Mouse (Mus musculus): ENCODE measurements at regions not wholly inside any gene's neighbourhood (a gene's known extent, or its start where the extent isn't known, plus 50 kb on each side); places are given as distances from the start of the nearest gene placed in this dataset.

- H3K4me1 ChIP-seq (ENCODE audit: control insufficient read depth, insufficient read depth, low read length) = no peaks in the 10 kb centered on the region
- WGBS = 89% methylated on average over 10 of the region's 10 CpGs
- no peaks in the 10 kb centered on the region for H3K27me3 ChIP-seq (replicated peaks; ENCODE audit: control insufficient read depth, insufficient read depth, low read length)
- no peak overlapping the region for H3K9ac ChIP-seq (ENCODE audit: low read length)
- ATAC-seq = no peak
- no peak for DNase-seq (ENCODE audit: low spot score)
- H3K9me3 ChIP-seq (replicated peaks; ENCODE audit: control insufficient read depth, low read length) = no peaks in the 10 kb centered on the region
- no peak overlapping the region for H3K4me3 ChIP-seq (ENCODE audit: low read depth, low read length)
- no peak overlapping the region for H3K4me2 ChIP-seq (ENCODE audit: low read length)
- no peak overlapping the region for H3K27ac ChIP-seq (ENCODE audit: low read depth, low read length)
- H3K36me3 ChIP-seq (ENCODE audit: control insufficient read depth, insufficient read depth, low read length) = no peaks in the 10 kb centered on the region
These were observed 414.7 kb downstream of the Med13l start for GRCm38 (mm10) chr5:118975147-118975546.

- ATAC-seq (no peak), DNase-seq (ENCODE audit: low spot score) (no peak)
- H3K9me3 ChIP-seq (replicated peaks; ENCODE audit: control insufficient read depth, low read length) = no peaks in the 10 kb centered on the region
- H3K4me3 ChIP-seq (ENCODE audit: low read depth, low read length) = no peak overlapping the region
- H3K36me3 ChIP-seq (ENCODE audit: control insufficient read depth, insufficient read depth, low read length) = no peaks in the 10 kb centered on the region
- H3K9ac ChIP-seq (ENCODE audit: low read length) = no peak overlapping the region
- no peaks in the 10 kb centered on the region for H3K27me3 ChIP-seq (replicated peaks; ENCODE audit: control insufficient read depth, insufficient read depth, low read length)
- H3K4me2 ChIP-seq (ENCODE audit: low read length) = no peak overlapping the region
- no peak overlapping the region for H3K27ac ChIP-seq (ENCODE audit: low read depth, low read length)
- no peaks in the 10 kb centered on the region for H3K4me1 ChIP-seq (ENCODE audit: control insufficient read depth, insufficient read depth, low read length)
- 86% methylated on average over 11 of the region's 11 CpGs for WGBS
These were observed 418.6 kb downstream of the Med13l start for GRCm38 (mm10) chr5:118978921-118979630.

- Histone ChIP-seq H3K4me1 (ENCODE audit: control insufficient read depth, insufficient read depth, low read length) (no peaks in the 10 kb centered on the region), H3K4me3 (ENCODE audit: low read depth, low read length) (no peak overlapping the region), H3K36me3 (ENCODE audit: control insufficient read depth, insufficient read depth, low read length) (no peaks in the 10 kb centered on the region), H3K9me3 (replicated peaks; ENCODE audit: control insufficient read depth, low read length) (no peaks in the 10 kb centered on the region), H3K4me2 (ENCODE audit: low read length) (no peak overlapping the region), H3K27me3 (replicated peaks; ENCODE audit: control insufficient read depth, insufficient read depth, low read length) (no peaks in the 10 kb centered on the region), H3K27ac (ENCODE audit: low read depth, low read length) (no peak overlapping the region), H3K9ac (ENCODE audit: low read length) (no peak overlapping the region)
- DNase-seq (ENCODE audit: low spot score) (peak; percentile 11), ATAC-seq (no peak)
- 12% methylated on average over 16 of the region's 16 CpGs for WGBS
These were observed 420.6 kb downstream of the Med13l start for GRCm38 (mm10) chr5:118981046-118981445.

- Histone ChIP-seq H3K9me3 (replicated peaks; ENCODE audit: control insufficient read depth, low read length) (no peaks in the 10 kb centered on the region), H3K27ac (ENCODE audit: low read depth, low read length) (no peak overlapping the region), H3K27me3 (replicated peaks; ENCODE audit: control insufficient read depth, insufficient read depth, low read length) (no peaks in the 10 kb centered on the region), H3K4me1 (ENCODE audit: control insufficient read depth, insufficient read depth, low read length) (no peaks in the 10 kb centered on the region), H3K4me2 (ENCODE audit: low read length) (no peak overlapping the region), H3K36me3 (ENCODE audit: control insufficient read depth, insufficient read depth, low read length) (no peaks in the 10 kb centered on the region), H3K9ac (ENCODE audit: low read length) (no peak overlapping the region), H3K4me3 (ENCODE audit: low read depth, low read length) (no peak overlapping the region)
- ATAC-seq (no peak), DNase-seq (ENCODE audit: low spot score) (no peak)
- WGBS = 75% methylated on average over 3 of the region's 3 CpGs
These were observed 423.8 kb downstream of the Med13l start for GRCm38 (mm10) chr5:118984251-118984650.

GRCm38 (mm10) chr5:118984797-118985408 is 424.4 kb downstream of the Med13l start:
- H3K4me1 ChIP-seq (ENCODE audit: control insufficient read depth, insufficient read depth, low read length) = no peaks in the 10 kb centered on the region
- H3K27ac ChIP-seq (ENCODE audit: low read depth, low read length) = no peak overlapping the region
- no peaks in the 10 kb centered on the region for H3K36me3 ChIP-seq (ENCODE audit: control insufficient read depth, insufficient read depth, low read length)
- H3K4me3 ChIP-seq (ENCODE audit: low read depth, low read length) = no peak overlapping the region
- DNase-seq (ENCODE audit: low spot score) = no peak
- H3K4me2 ChIP-seq (ENCODE audit: low read length) = no peak overlapping the region
- no peak for ATAC-seq
- no peak overlapping the region for H3K9ac ChIP-seq (ENCODE audit: low read length)
- no peaks in the 10 kb centered on the region for H3K9me3 ChIP-seq (replicated peaks; ENCODE audit: control insufficient read depth, low read length)
- H3K27me3 ChIP-seq (replicated peaks; ENCODE audit: control insufficient read depth, insufficient read depth, low read length) = no peaks in the 10 kb centered on the region
- 90% methylated on average over 9 of the region's 9 CpGs for WGBS

GRCm38 (mm10) chr5:118987376-118988000 is 427.0 kb downstream of the Med13l start:
- no peaks in the 10 kb centered on the region for H3K9me3 ChIP-seq (replicated peaks; ENCODE audit: control insufficient read depth, low read length)
- 82% methylated on average over 10 of the region's 10 CpGs for WGBS
- no peak for DNase-seq (ENCODE audit: low spot score)
- H3K4me1 ChIP-seq (ENCODE audit: control insufficient read depth, insufficient read depth, low read length) = no peaks in the 10 kb centered on the region
- H3K36me3 ChIP-seq (ENCODE audit: control insufficient read depth, insufficient read depth, low read length) = no peaks in the 10 kb centered on the region
- H3K4me2 ChIP-seq (ENCODE audit: low read length) = no peak overlapping the region
- no peak overlapping the region for H3K4me3 ChIP-seq (ENCODE audit: low read depth, low read length)
- H3K9ac ChIP-seq (ENCODE audit: low read length) = no peak overlapping the region
- H3K27ac ChIP-seq (ENCODE audit: low read depth, low read length) = no peak overlapping the region
- H3K27me3 ChIP-seq (replicated peaks; ENCODE audit: control insufficient read depth, insufficient read depth, low read length) = no peaks in the 10 kb centered on the region
- ATAC-seq = no peak

- Histone ChIP-seq H3K27me3 (replicated peaks; ENCODE audit: control insufficient read depth, insufficient read depth, low read length) (no peaks in the 10 kb centered on the region; the same call in 1 of the 2 replicates), H3K9me3 (replicated peaks; ENCODE audit: control insufficient read depth, low read length) (no peaks in the 10 kb centered on the region), H3K36me3 (ENCODE audit: control insufficient read depth, insufficient read depth, low read length) (no peaks in the 10 kb centered on the region), H3K4me1 (ENCODE audit: control insufficient read depth, insufficient read depth, low read length) (no peaks in the 10 kb centered on the region), H3K4me2 (ENCODE audit: low read length) (no peak overlapping the region), H3K4me3 (ENCODE audit: low read depth, low read length) (no peak overlapping the region), H3K27ac (ENCODE audit: low read depth, low read length) (no peak overlapping the region), H3K9ac (ENCODE audit: low read length) (no peak overlapping the region)
- WGBS = 8% methylated on average over 15 of the region's 15 CpGs
- ATAC-seq = no peak
- no peak for DNase-seq (ENCODE audit: low spot score)
These were observed 438.6 kb downstream of the Med13l start for GRCm38 (mm10) chr5:118999124-118999523.

- no peak overlapping the region for H3K27ac ChIP-seq (ENCODE audit: low read depth, low read length)
- H3K4me1 ChIP-seq (ENCODE audit: control insufficient read depth, insufficient read depth, low read length) = peaks cover 10% of the 10 kb centered on the region; the same call in 1 of the 2 replicates
- H3K9ac ChIP-seq (ENCODE audit: low read length) = peak overlapping the region; percentile 61
- H3K9me3 ChIP-seq (replicated peaks; ENCODE audit: control insufficient read depth, low read length) = no peaks in the 10 kb centered on the region
- DNase-seq (ENCODE audit: low spot score) (peak; percentile 81), ATAC-seq (peak; percentile 86)
- no peaks in the 10 kb centered on the region for H3K36me3 ChIP-seq (ENCODE audit: control insufficient read depth, insufficient read depth, low read length)
- peak overlapping the region; percentile 74 for H3K4me2 ChIP-seq (ENCODE audit: low read length)
- under 1% methylated on average over 32 of the region's 34 CpGs for WGBS
- peak overlapping the region; percentile 32 for H3K4me3 ChIP-seq (ENCODE audit: low read depth, low read length)
- H3K27me3 ChIP-seq (replicated peaks; ENCODE audit: control insufficient read depth, insufficient read depth, low read length) = 0 out of 2 replicates have a peak, but pooled peaks cover 3% of the 10 kb centered on the region
These were observed 445.5 kb downstream of the Med13l start for GRCm38 (mm10) chr5:119005825-119006471.
